Mouse (Mus musculus): ENCODE measurements around the gene Tnrc6c. TPM values are rescaled to one million over a fixed set of nuclear protein-coding genes. Genes with fewer than 3 reads are reported as not detected.

Gene Tnrc6c
- polyA plus RNA-seq, 1 experiment from 2014 or later, result 6.0 TPM

GRCm38 (mm10) chr11:117618774-117619173 is 35.3 kb upstream of the Tnrc6c start:
- no peak overlapping the region for H3K9ac ChIP-seq (ENCODE audit: low read length)
- no peak overlapping the region; the same call in 1 of the 2 replicates for H3K27ac ChIP-seq (replicated peaks)
- 0 out of 2 replicates have a peak, but pooled peaks cover 2% of the 10 kb centered on the region for H3K4me1 ChIP-seq (replicated peaks; ENCODE audit: control insufficient read depth, insufficient read depth)
- H3K9me3 ChIP-seq (ENCODE audit: control insufficient read depth, low read length), result no peaks in the 10 kb centered on the region
- peaks cover 4% of the 10 kb centered on the region; the same call in 1 of the 2 replicates for H3K27me3 ChIP-seq (ENCODE audit: control insufficient read depth, insufficient read depth, low read length)
- no peak overlapping the region for H3K4me2 ChIP-seq (replicated peaks; ENCODE audit: low read depth)
- DNase-seq (ENCODE audit: low spot score) (no peak), ATAC-seq (ENCODE audit: low FRiP score, low TSS enrichment) (no peak)
- no peaks in the 10 kb centered on the region for H3K36me3 ChIP-seq (ENCODE audit: control insufficient read depth, insufficient read depth, low read length)
- no peak overlapping the region for H3K4me3 ChIP-seq (ENCODE audit: low read depth, low read length)
- TF ChIP-seq EP300 (optimal IDR thresholded peaks at IDR 0.05), result no peak
- TF ChIP-seq CTCF (IDR thresholded peaks at IDR 0.05; ENCODE audit: low read depth), result no peak
- WGBS, result 41% methylated on average over 7 of the region's 7 CpGs

GRCm38 (mm10) chr11:117619581-117619980 is 34.5 kb upstream of the Tnrc6c start:
- H3K4me1 ChIP-seq (replicated peaks; ENCODE audit: control insufficient read depth, insufficient read depth), result 0 out of 2 replicates have a peak, but pooled peaks cover 2% of the 10 kb centered on the region
- no peak overlapping the region for H3K4me3 ChIP-seq (ENCODE audit: low read depth, low read length)
- no peak for DNase-seq (ENCODE audit: low spot score)
- H3K36me3 ChIP-seq (ENCODE audit: control insufficient read depth, insufficient read depth, low read length), result no peaks in the 10 kb centered on the region
- 28% methylated on average over 10 of the region's 10 CpGs for WGBS
- no peak for ATAC-seq (ENCODE audit: low FRiP score, low TSS enrichment)
- H3K4me2 ChIP-seq (replicated peaks; ENCODE audit: low read depth), result no peak overlapping the region
- H3K27me3 ChIP-seq (ENCODE audit: control insufficient read depth, insufficient read depth, low read length), result 0 out of 2 replicates have a peak, but pooled peaks cover under 1% of the 10 kb centered on the region
- peak overlapping the region; percentile 30; the same call in 1 of the 2 replicates for H3K27ac ChIP-seq (replicated peaks)
- no peak overlapping the region for H3K9ac ChIP-seq (ENCODE audit: low read length)
- H3K9me3 ChIP-seq (ENCODE audit: control insufficient read depth, low read length), result no peaks in the 10 kb centered on the region
- no peak for TF ChIP-seq CTCF (IDR thresholded peaks at IDR 0.05; ENCODE audit: low read depth)
- no peak for TF ChIP-seq EP300 (optimal IDR thresholded peaks at IDR 0.05)

- 61% methylated on average over 4 of the region's 4 CpGs for WGBS
- no peaks in the 10 kb centered on the region for H3K9me3 ChIP-seq (ENCODE audit: control insufficient read depth, low read length)
- no peak overlapping the region for H3K4me3 ChIP-seq (ENCODE audit: low read depth, low read length)
- H3K27ac ChIP-seq (replicated peaks), result no peak overlapping the region
- ATAC-seq (ENCODE audit: low FRiP score, low TSS enrichment) (no peak), DNase-seq (ENCODE audit: low spot score) (no peak)
- TF ChIP-seq EP300 (optimal IDR thresholded peaks at IDR 0.05) (no peak), CTCF (IDR thresholded peaks at IDR 0.05; ENCODE audit: low read depth) (no peak)
- no peaks in the 10 kb centered on the region for H3K36me3 ChIP-seq (ENCODE audit: control insufficient read depth, insufficient read depth, low read length)
- no peaks in the 10 kb centered on the region for H3K27me3 ChIP-seq (ENCODE audit: control insufficient read depth, insufficient read depth, low read length)
- H3K4me2 ChIP-seq (replicated peaks; ENCODE audit: low read depth), result no peak overlapping the region
- H3K9ac ChIP-seq (ENCODE audit: low read length), result no peak overlapping the region
- H3K4me1 ChIP-seq (replicated peaks; ENCODE audit: control insufficient read depth, insufficient read depth), result no peaks in the 10 kb centered on the region
These were observed 28.9 kb upstream of the Tnrc6c start for GRCm38 (mm10) chr11:117625196-117625595.

- DNase-seq (ENCODE audit: low spot score) (no peak), ATAC-seq (ENCODE audit: low FRiP score, low TSS enrichment) (no peak)
- WGBS, result 55% methylated on average over 6 of the region's 6 CpGs
- TF ChIP-seq EP300 (optimal IDR thresholded peaks at IDR 0.05) (no peak), CTCF (IDR thresholded peaks at IDR 0.05; ENCODE audit: low read depth) (no peak)
- H3K9ac ChIP-seq (ENCODE audit: low read length), result no peak overlapping the region
- H3K4me1 ChIP-seq (replicated peaks; ENCODE audit: control insufficient read depth, insufficient read depth), result no peaks in the 10 kb centered on the region
- H3K36me3 ChIP-seq (ENCODE audit: control insufficient read depth, insufficient read depth, low read length), result no peaks in the 10 kb centered on the region
- no peaks in the 10 kb centered on the region for H3K9me3 ChIP-seq (ENCODE audit: control insufficient read depth, low read length)
- H3K4me3 ChIP-seq (ENCODE audit: low read depth, low read length), result no peak overlapping the region
- no peak overlapping the region for H3K4me2 ChIP-seq (replicated peaks; ENCODE audit: low read depth)
- no peak overlapping the region for H3K27ac ChIP-seq (replicated peaks)
- no peaks in the 10 kb centered on the region for H3K27me3 ChIP-seq (ENCODE audit: control insufficient read depth, insufficient read depth, low read length)
These were observed 27.5 kb upstream of the Tnrc6c start for GRCm38 (mm10) chr11:117626557-117626956.

DNA sequence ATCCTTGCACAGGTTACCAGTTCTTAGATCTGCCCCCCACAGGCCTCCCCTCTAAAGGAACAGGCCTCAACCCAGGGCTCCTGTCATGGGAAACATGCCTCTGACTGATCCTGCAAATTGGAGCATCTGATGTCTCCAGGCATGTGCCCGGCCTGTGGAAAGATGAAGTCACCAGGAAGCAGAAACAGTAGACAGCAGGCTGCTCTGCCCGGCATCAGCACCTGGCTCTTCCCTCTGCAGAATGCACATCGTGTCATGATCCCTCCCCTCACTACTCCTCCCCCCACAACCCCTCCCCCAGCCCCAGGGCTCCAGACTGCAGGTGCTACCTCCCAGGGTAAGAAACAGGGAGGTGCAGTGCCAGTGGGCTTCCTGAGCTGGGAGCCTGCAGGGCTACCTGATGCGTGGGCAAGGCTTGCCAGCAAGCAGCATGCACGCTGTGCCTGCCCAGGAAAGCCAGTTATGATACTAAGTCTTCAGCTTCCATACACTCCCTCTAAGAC is 27.0 kb upstream of the Tnrc6c start:
- H3K4me1 ChIP-seq (replicated peaks; ENCODE audit: control insufficient read depth, insufficient read depth), result no peaks in the 10 kb centered on the region
- ATAC-seq (ENCODE audit: low FRiP score, low TSS enrichment), result no peak
- no peak overlapping the region for H3K27ac ChIP-seq (replicated peaks)
- DNase-seq (ENCODE audit: low spot score), result no peak
- H3K9me3 ChIP-seq (ENCODE audit: control insufficient read depth, low read length), result no peaks in the 10 kb centered on the region
- WGBS, result 49% methylated on average over 5 of the region's 5 CpGs
- H3K36me3 ChIP-seq (ENCODE audit: control insufficient read depth, insufficient read depth, low read length), result no peaks in the 10 kb centered on the region
- H3K4me3 ChIP-seq (ENCODE audit: low read depth, low read length), result no peak overlapping the region
- no peak overlapping the region for H3K4me2 ChIP-seq (replicated peaks; ENCODE audit: low read depth)
- no peaks in the 10 kb centered on the region for H3K27me3 ChIP-seq (ENCODE audit: control insufficient read depth, insufficient read depth, low read length)
- no peak for TF ChIP-seq CTCF (IDR thresholded peaks at IDR 0.05; ENCODE audit: low read depth)
- no peak for TF ChIP-seq EP300 (optimal IDR thresholded peaks at IDR 0.05)
- no peak overlapping the region for H3K9ac ChIP-seq (ENCODE audit: low read length)

GRCm38 (mm10) chr11:117627746-117628311 is 26.3 kb upstream of the Tnrc6c start:
- no peak overlapping the region for H3K4me2 ChIP-seq (replicated peaks; ENCODE audit: low read depth)
- no peak overlapping the region for H3K4me3 ChIP-seq (ENCODE audit: low read depth, low read length)
- no peaks in the 10 kb centered on the region for H3K36me3 ChIP-seq (ENCODE audit: control insufficient read depth, insufficient read depth, low read length)
- H3K4me1 ChIP-seq (replicated peaks; ENCODE audit: control insufficient read depth, insufficient read depth), result no peaks in the 10 kb centered on the region
- H3K9ac ChIP-seq (ENCODE audit: low read length), result no peak overlapping the region
- H3K27ac ChIP-seq (replicated peaks), result no peak overlapping the region
- ATAC-seq (ENCODE audit: low FRiP score, low TSS enrichment), result peak; percentile 32; the same call in 1 of the 2 replicates
- 30% methylated on average over 9 of the region's 9 CpGs for WGBS
- no peak for DNase-seq (ENCODE audit: low spot score)
- H3K27me3 ChIP-seq (ENCODE audit: control insufficient read depth, insufficient read depth, low read length), result no peaks in the 10 kb centered on the region
- no peaks in the 10 kb centered on the region for H3K9me3 ChIP-seq (ENCODE audit: control insufficient read depth, low read length)
- TF ChIP-seq CTCF (IDR thresholded peaks at IDR 0.05; ENCODE audit: low read depth) (no peak), EP300 (optimal IDR thresholded peaks at IDR 0.05) (no peak)
